Mouse (Mus musculus): ENCODE data around the gene Fthl17e. TPM values are rescaled to one million over a fixed set of nuclear protein-coding genes. Genes with fewer than 3 reads are reported as not detected.
"Not testable (repeated sequence)": the region's sequence is repeated elsewhere in the genome, so short reads cannot be mapped to it uniquely, and the experiment has no call there.

The Fthl17e gene
- total RNA-seq (2014; fragmentation: Nextera tagmentation) (not detected in 2 replicates), total RNA-seq (2017) (not detected in 2 replicates), polyA plus RNA-seq (2012) (not detected in 2 replicates)

DNA sequence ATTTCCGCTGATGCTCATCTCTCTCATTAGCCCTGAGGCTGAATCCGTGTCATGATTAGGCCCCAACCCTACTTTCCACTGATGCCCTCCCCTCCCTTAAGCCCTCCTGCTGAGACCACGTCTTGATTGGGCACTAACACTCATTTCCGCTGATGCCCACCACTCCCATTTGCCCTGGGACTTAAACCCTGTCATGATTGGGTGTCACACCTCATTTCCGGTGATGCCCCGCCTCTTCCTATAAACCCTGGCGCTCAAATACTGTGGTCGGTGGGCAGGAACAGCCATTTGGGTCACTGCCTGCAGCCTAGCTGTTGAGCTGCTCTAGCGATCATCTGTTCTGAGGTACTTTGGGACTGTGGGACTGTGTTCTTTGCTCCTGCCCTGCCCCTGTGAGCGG lies at the start of gene Fthl17e:
TSS of gene Fthl17e (plus strand) at position 301 of the 400 bp plus-strand sequence.
- H3K36me3 ChIP-seq (replicated peaks); H3K27me3 ChIP-seq (ENCODE audit: insufficient read depth, low read length); H3K4me1 ChIP-seq (ENCODE audit: insufficient read depth, low read depth, low read length); ATAC-seq (ENCODE audit: extremely low read depth, insufficient number of reproducible peaks, low FRiP score, poor library complexity, severe bottlenecking); H3K9me3 ChIP-seq (replicated peaks); DNase-seq (ENCODE audit: low spot score); H3K4me3 ChIP-seq (ENCODE audit: low read depth, low read length): not testable (repeated sequence)

- not testable (repeated sequence) for DNase-seq (ENCODE audit: low spot score); H3K27me3 ChIP-seq (ENCODE audit: insufficient read depth, low read length); H3K4me1 ChIP-seq (ENCODE audit: insufficient read depth, low read depth, low read length); H3K9me3 ChIP-seq (replicated peaks); H3K4me3 ChIP-seq (ENCODE audit: low read depth, low read length); ATAC-seq (ENCODE audit: extremely low read depth, insufficient number of reproducible peaks, low FRiP score, poor library complexity, severe bottlenecking); H3K36me3 ChIP-seq (replicated peaks)
Observed at GRCm38 (mm10) chrX:8986655-8987054, 46.6 kb upstream of the Fthl17e start, which contains the start of gene Fthl17d. Fthl17d (minus strand) TSS chrX:8986755.

DNA sequence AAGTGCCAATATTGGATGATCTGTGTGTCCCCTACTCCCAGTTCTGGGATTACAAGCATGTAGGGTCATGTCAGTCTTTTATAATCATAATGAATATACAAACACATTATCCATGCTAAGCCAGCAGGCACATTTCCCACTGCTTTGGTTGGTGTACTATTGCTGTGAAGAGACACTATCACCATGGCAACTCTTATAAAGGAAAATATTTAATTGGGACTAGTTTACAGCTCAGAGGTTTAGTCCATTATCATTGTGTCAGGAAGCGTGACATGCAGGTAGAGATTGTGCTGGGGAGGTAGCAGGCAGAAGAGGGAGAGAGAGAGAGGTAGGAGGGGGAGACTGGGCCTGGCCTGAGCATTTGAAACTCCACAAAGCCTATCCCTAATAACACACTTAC lies 17.2 kb upstream of the Fthl17e start:
- no peaks in the 10 kb centered on the region for H3K27me3 ChIP-seq (ENCODE audit: insufficient read depth, low read length)
- H3K9me3 ChIP-seq (replicated peaks) = no peaks in the 10 kb centered on the region
- no peak for DNase-seq (ENCODE audit: low spot score)
- no peaks in the 10 kb centered on the region for H3K36me3 ChIP-seq (replicated peaks)
- TF ChIP-seq CTCF (IDR thresholded peaks at IDR 0.05; ENCODE audit: low read depth, low read length) = no peak
- no peak for TF ChIP-seq GATA2 (IDR thresholded peaks at IDR 0.05; ENCODE audit: borderline replicate concordance, low read depth, low read length)
- TF ChIP-seq TAL1 (conservative IDR thresholded peaks at IDR 0.05; ENCODE audit: low read depth, low read length) = no peak
- TF ChIP-seq POLR2AphosphoS5 (IDR thresholded peaks at IDR 0.05; ENCODE audit: insufficient replicate concordance, low read depth, low read length) = no peak
- no peak for TF ChIP-seq GATA1 (IDR thresholded peaks at IDR 0.05; ENCODE audit: borderline replicate concordance, low read length)
- no peak overlapping the region for H3K4me3 ChIP-seq (ENCODE audit: low read depth, low read length)
- ATAC-seq (ENCODE audit: extremely low read depth, insufficient number of reproducible peaks, low FRiP score, poor library complexity, severe bottlenecking) = no peak
- no peaks in the 10 kb centered on the region for H3K4me1 ChIP-seq (ENCODE audit: insufficient read depth, low read depth, low read length)

GRCm38 (mm10) chrX:9019481-9019880 lies 13.8 kb upstream of the Fthl17e start:
- ATAC-seq (ENCODE audit: extremely low read depth, insufficient number of reproducible peaks, low FRiP score, poor library complexity, severe bottlenecking) (no peak), DNase-seq (ENCODE audit: low spot score) (no peak)
- Histone ChIP-seq H3K4me1 (ENCODE audit: insufficient read depth, low read depth, low read length) (no peaks in the 10 kb centered on the region), H3K27me3 (ENCODE audit: insufficient read depth, low read length) (no peaks in the 10 kb centered on the region), H3K9me3 (replicated peaks) (no peaks in the 10 kb centered on the region), H3K36me3 (replicated peaks) (no peaks in the 10 kb centered on the region), H3K4me3 (ENCODE audit: low read depth, low read length) (no peak overlapping the region)
- TF ChIP-seq GATA1 (IDR thresholded peaks at IDR 0.05; ENCODE audit: borderline replicate concordance, low read length) (no peak), POLR2AphosphoS5 (IDR thresholded peaks at IDR 0.05; ENCODE audit: insufficient replicate concordance, low read depth, low read length) (no peak), CTCF (IDR thresholded peaks at IDR 0.05; ENCODE audit: low read depth, low read length) (no peak), TAL1 (conservative IDR thresholded peaks at IDR 0.05; ENCODE audit: low read depth, low read length) (no peak), GATA2 (IDR thresholded peaks at IDR 0.05; ENCODE audit: borderline replicate concordance, low read depth, low read length) (no peak)

GRCm38 (mm10) chrX:9041611-9042010 lies 8.3 kb downstream of the Fthl17e start:
- H3K9me3 ChIP-seq (replicated peaks); H3K36me3 ChIP-seq (replicated peaks); H3K4me3 ChIP-seq (ENCODE audit: low read depth, low read length); H3K4me1 ChIP-seq (ENCODE audit: insufficient read depth, low read depth, low read length); DNase-seq (ENCODE audit: low spot score); H3K27me3 ChIP-seq (ENCODE audit: insufficient read depth, low read length); ATAC-seq (ENCODE audit: extremely low read depth, insufficient number of reproducible peaks, low FRiP score, poor library complexity, severe bottlenecking): not testable (repeated sequence)

DNA sequence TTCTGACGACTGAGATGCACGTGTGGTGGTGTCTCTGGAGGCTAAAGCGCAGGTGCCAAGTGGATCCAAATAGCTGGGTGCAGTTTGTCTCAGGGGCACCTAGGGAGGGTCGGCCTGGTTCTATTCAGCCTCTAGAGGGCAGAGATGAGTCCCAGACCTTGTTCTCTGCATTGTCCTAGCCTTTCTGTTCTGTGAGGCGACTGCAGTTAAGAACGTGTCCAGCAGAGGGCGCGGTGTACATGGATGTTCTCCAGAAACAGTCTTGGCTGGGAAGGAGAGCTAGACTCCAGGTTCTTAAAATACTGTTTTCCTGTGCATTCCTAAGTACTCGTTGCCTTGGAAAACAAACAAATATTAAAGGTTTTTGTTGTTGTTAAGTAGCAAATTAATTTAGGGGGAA lies 27.7 kb downstream of the Fthl17e start:
- not testable (repeated sequence) for ATAC-seq (ENCODE audit: extremely low read depth, insufficient number of reproducible peaks, low FRiP score, poor library complexity, severe bottlenecking); H3K27me3 ChIP-seq (ENCODE audit: insufficient read depth, low read length); H3K4me3 ChIP-seq (ENCODE audit: low read depth, low read length); H3K9me3 ChIP-seq (replicated peaks); DNase-seq (ENCODE audit: low spot score); H3K4me1 ChIP-seq (ENCODE audit: insufficient read depth, low read depth, low read length); H3K36me3 ChIP-seq (replicated peaks)

GRCm38 (mm10) chrX:9062101-9062500 lies 28.8 kb downstream of the Fthl17e start:
- H3K4me3 ChIP-seq (ENCODE audit: low read depth, low read length) = no peak overlapping the region
- H3K4me1 ChIP-seq (ENCODE audit: insufficient read depth, low read depth, low read length) = no peaks in the 10 kb centered on the region
- no peaks in the 10 kb centered on the region for H3K36me3 ChIP-seq (replicated peaks)
- TF ChIP-seq GATA2 (IDR thresholded peaks at IDR 0.05; ENCODE audit: borderline replicate concordance, low read depth, low read length) = no peak
- no peak for TF ChIP-seq TAL1 (conservative IDR thresholded peaks at IDR 0.05; ENCODE audit: low read depth, low read length)
- no peak for TF ChIP-seq CTCF (IDR thresholded peaks at IDR 0.05; ENCODE audit: low read depth, low read length)
- no peak for TF ChIP-seq GATA1 (IDR thresholded peaks at IDR 0.05; ENCODE audit: borderline replicate concordance, low read length)
- TF ChIP-seq POLR2AphosphoS5 (IDR thresholded peaks at IDR 0.05; ENCODE audit: insufficient replicate concordance, low read depth, low read length) = no peak
- DNase-seq (ENCODE audit: low spot score) (no peak), ATAC-seq (ENCODE audit: extremely low read depth, insufficient number of reproducible peaks, low FRiP score, poor library complexity, severe bottlenecking) (no peak)
- no peaks in the 10 kb centered on the region for H3K9me3 ChIP-seq (replicated peaks)
- H3K27me3 ChIP-seq (ENCODE audit: insufficient read depth, low read length) = no peaks in the 10 kb centered on the region

DNA sequence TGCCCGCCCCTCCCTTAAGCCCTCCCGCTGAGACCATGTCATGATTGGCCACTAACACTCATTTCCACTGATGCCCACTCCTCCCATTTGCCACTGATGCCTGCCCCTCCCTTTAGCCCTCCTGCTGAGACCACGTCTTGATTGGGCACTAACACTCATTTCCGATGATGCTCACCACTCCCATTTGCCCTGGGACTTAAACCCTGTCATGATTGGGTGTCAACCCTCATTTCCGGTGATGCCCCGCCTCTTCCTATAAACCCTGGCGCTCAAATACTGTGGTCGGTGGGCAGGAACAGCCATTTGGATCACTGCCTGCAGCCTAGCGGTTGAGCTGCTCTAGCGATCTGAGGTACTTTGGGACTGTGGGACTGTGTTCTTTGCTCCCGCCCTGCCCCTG lies 29.4 kb downstream of the Fthl17e start, which contains the start of gene Fthl17f:
TSS of gene Fthl17f (plus strand) at position 301 of the 400 bp plus-strand sequence.
- ATAC-seq (ENCODE audit: extremely low read depth, insufficient number of reproducible peaks, low FRiP score, poor library complexity, severe bottlenecking); H3K4me3 ChIP-seq (ENCODE audit: low read depth, low read length); H3K27me3 ChIP-seq (ENCODE audit: insufficient read depth, low read length); H3K4me1 ChIP-seq (ENCODE audit: insufficient read depth, low read depth, low read length); DNase-seq (ENCODE audit: low spot score); H3K9me3 ChIP-seq (replicated peaks); H3K36me3 ChIP-seq (replicated peaks): not testable (repeated sequence)

GRCm38 (mm10) chrX:9077699-9078098 lies 44.4 kb downstream of the Fthl17e start:
- not testable (repeated sequence) for H3K4me3 ChIP-seq (ENCODE audit: low read depth, low read length); H3K27me3 ChIP-seq (ENCODE audit: insufficient read depth, low read length); H3K9me3 ChIP-seq (replicated peaks); H3K4me1 ChIP-seq (ENCODE audit: insufficient read depth, low read depth, low read length); DNase-seq (ENCODE audit: low spot score); H3K36me3 ChIP-seq (replicated peaks); ATAC-seq (ENCODE audit: extremely low read depth, insufficient number of reproducible peaks, low FRiP score, poor library complexity, severe bottlenecking)
